Mouse (Mus musculus): ENCODE results near the gene Cops3. TPM values are rescaled to one million over a fixed set of nuclear protein-coding genes. Genes with fewer than 3 reads are reported as not detected.

The Cops3 gene
- polyA plus RNA-seq (2012; rRNA removed): 19.7 and 22.7 TPM in 2 replicates

DNA sequence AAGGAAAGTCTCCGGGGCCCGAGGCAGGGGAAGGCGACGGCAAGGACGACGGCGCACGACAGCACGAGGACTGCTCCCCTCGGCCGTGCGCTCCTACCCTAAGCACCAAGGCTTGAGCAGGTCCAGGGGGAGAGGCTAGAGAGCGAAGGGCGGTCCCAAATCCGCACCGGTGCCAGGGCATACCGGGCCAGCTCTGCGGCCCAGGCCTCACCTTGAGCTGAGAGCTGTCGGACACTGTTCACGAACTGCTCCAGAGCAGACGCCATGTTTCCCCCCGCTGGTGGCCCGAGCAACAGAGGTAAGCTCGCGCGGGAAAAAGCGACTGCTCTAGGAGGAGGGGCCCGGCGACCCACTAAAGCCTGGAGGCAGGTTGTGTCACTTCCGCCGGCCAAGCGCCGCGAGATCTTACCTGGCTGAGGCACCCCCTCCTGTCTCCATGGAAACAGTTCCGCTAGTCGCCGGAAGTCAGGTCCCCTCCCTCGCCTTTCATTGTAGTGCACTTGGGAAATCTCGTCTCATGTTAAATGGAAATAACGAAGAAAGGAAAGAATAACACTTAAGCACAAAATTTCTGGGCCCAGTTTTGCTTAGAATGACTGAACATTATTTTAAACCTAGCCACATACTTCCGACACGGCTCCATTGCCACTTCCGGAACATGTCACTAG lies at the start of gene Cops3:
Gene Cops3, minus strand, starts transcription at position 380 of the 668 bp plus-strand sequence.
- peaks cover 4% of the 10 kb centered on the region; the same call in 1 of the 2 replicates for H3K4me1 ChIP-seq (ENCODE audit: control insufficient read depth, insufficient read depth, low read length)
- no peaks in the 10 kb centered on the region for H3K36me3 ChIP-seq (ENCODE audit: control insufficient read depth, insufficient read depth, low read length)
- WGBS: under 1% methylated on average over 43 of the region's 43 CpGs
- H3K27ac ChIP-seq (ENCODE audit: insufficient read depth, low read depth, low read length): peak within 1 kb of the TSS; percentile 91
- H3K4me3 ChIP-seq (ENCODE audit: insufficient read depth, low read depth, low read length): peak within 1 kb of the TSS; percentile 90
- peak; percentile 99 for DNase-seq
- peak; percentile 30 for TF ChIP-seq POLR2A (IDR thresholded peaks at IDR 0.05; ENCODE audit: low read depth, low read length)
- TF ChIP-seq CTCF (conservative IDR thresholded peaks at IDR 0.05; ENCODE audit: insufficient read depth, insufficient read length, low read depth, low read length): no peak
- no peaks in the 10 kb centered on the region for H3K27me3 ChIP-seq (replicated peaks; ENCODE audit: control insufficient read depth, insufficient read depth, low read length)

DNA sequence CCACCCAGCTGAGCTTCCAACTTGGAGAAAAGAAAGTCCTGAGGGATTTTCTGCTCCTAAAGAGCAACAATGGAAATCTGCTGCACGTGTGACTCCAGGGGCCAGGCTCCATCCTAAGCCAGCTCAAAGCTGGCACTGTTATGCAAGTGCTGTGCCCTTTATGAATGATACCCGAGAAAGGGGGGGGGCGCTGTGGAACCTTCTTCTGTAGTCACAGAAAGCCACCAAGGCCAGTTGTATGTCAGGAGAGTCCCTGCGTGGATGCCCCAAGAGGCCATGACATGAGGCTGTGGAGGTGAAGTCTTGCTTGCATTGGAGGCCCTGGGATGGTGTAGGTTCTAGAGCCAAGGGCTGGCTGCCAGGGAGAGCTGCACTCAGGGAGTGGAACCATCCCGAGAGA lies 48.5 kb upstream of the Cops3 start:
- H3K36me3 ChIP-seq (ENCODE audit: control insufficient read depth, insufficient read depth, low read length): no peaks in the 10 kb centered on the region

DNA sequence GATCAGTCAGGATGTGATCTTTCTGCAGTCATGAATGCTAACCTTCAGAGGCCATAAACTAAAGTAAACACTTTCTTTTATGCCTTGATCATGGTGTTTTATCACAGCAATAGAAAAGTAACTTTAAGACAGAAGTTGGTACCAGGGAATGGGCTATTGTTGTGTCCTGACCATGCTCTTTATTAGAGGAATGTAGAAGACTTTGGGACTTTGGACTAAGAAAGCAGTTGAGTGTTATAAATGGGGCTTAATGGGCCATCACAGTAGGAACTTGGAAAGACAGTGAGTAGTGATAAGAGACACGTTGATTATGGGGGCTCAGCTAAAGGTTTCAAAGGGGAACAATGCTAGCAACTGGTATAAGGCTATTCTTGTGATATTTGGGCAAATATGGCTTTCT lies 47.3 kb upstream of the Cops3 start:
- Histone ChIP-seq H3K27ac (ENCODE audit: insufficient read depth, low read depth, low read length) (no peak overlapping the region), H3K4me1 (ENCODE audit: control insufficient read depth, insufficient read depth, low read length) (no peaks in the 10 kb centered on the region; the same call in 1 of the 2 replicates), H3K36me3 (ENCODE audit: control insufficient read depth, insufficient read depth, low read length) (no peaks in the 10 kb centered on the region), H3K27me3 (replicated peaks; ENCODE audit: control insufficient read depth, insufficient read depth, low read length) (no peaks in the 10 kb centered on the region), H3K4me3 (ENCODE audit: insufficient read depth, low read depth, low read length) (no peak overlapping the region)
- WGBS: 70% methylated on average over 1 of the region's 1 CpGs
- no peak for DNase-seq
- no peak for TF ChIP-seq POLR2A (IDR thresholded peaks at IDR 0.05; ENCODE audit: low read depth, low read length)
- TF ChIP-seq CTCF (conservative IDR thresholded peaks at IDR 0.05; ENCODE audit: insufficient read depth, insufficient read length, low read depth, low read length): no peak

More for the DNA sequence above, 48.5 kb upstream of the Cops3 start:
- no peak for DNase-seq
- Histone ChIP-seq H3K4me3 (ENCODE audit: insufficient read depth, low read depth, low read length) (no peak overlapping the region), H3K27ac (ENCODE audit: insufficient read depth, low read depth, low read length) (no peak overlapping the region), H3K4me1 (ENCODE audit: control insufficient read depth, insufficient read depth, low read length) (no peaks in the 10 kb centered on the region; the same call in 1 of the 2 replicates), H3K27me3 (replicated peaks; ENCODE audit: control insufficient read depth, insufficient read depth, low read length) (no peaks in the 10 kb centered on the region)
- TF ChIP-seq CTCF (conservative IDR thresholded peaks at IDR 0.05; ENCODE audit: insufficient read depth, insufficient read length, low read depth, low read length): no peak
- TF ChIP-seq POLR2A (IDR thresholded peaks at IDR 0.05; ENCODE audit: low read depth, low read length): no peak
- WGBS: 76% methylated on average over 5 of the region's 5 CpGs

DNA sequence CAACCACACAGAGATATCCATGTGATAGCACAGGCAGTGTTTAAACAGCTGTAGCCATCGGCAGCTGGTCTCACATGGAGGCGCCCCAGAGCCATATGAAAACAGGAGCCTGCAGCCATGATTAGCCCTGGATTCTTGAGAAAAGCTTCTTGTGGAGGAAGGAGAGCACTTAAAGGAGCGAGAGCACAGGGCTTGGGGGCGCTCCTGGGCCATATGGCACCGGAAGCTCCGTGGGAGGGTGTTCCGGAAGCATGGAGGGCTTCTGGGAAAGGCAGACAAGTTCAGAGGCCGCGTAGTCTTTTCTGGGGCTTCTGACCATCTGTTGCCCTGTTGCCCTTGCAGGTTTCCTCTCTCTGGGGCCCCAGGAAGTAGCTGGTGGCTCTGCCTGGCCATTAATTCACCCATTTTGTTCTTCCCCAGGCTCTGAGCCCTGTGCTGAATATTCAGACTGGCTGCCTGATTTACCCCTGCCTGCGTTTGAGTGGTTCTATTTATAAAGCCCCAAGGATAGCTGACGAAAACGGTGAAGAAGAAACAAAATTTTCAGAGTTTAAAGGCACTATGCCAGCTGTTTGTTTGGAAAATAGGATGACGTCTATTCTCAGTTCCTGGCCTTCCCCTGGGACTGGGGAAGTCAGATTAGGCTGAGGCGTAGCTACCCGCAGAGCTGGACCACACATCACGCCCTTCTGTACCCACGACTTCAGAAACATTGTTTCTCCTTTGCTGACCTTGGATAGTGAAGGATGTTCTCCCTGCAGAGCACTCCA lies 45.8 kb upstream of the Cops3 start:
- WGBS: 50% methylated on average over 17 of the region's 17 CpGs
- TF ChIP-seq POLR2A (IDR thresholded peaks at IDR 0.05; ENCODE audit: low read depth, low read length): no peak
- TF ChIP-seq CTCF (conservative IDR thresholded peaks at IDR 0.05; ENCODE audit: insufficient read depth, insufficient read length, low read depth, low read length): no peak
- Histone ChIP-seq H3K4me1 (ENCODE audit: control insufficient read depth, insufficient read depth, low read length) (no peaks in the 10 kb centered on the region; the same call in 1 of the 2 replicates), H3K27me3 (replicated peaks; ENCODE audit: control insufficient read depth, insufficient read depth, low read length) (no peaks in the 10 kb centered on the region), H3K27ac (ENCODE audit: insufficient read depth, low read depth, low read length) (peak overlapping the region; percentile 61), H3K4me3 (ENCODE audit: insufficient read depth, low read depth, low read length) (no peak overlapping the region), H3K36me3 (ENCODE audit: control insufficient read depth, insufficient read depth, low read length) (no peaks in the 10 kb centered on the region)
- DNase-seq: peak; percentile 46

DNA sequence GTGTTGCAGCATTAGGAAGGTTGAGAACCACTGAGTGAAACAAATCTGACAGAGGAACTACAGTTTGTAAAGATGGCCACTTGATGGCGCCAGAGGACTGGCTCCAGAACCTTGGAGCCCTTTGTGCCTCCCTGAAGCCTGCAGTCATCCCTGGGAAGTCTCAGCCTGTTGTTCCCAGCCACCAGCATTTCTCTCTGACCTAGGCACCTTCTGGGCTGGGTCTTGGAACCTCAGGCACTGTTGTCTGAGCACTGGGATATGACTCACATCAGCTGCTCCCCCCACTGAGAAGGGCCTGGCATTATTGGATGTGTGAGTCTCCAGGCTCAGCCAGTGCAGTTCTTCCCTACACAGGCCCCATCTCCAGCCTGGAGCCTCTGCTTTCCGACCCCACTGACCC lies 40.4 kb upstream of the Cops3 start:
- no peaks in the 10 kb centered on the region for H3K4me1 ChIP-seq (ENCODE audit: control insufficient read depth, insufficient read depth, low read length)
- H3K36me3 ChIP-seq (ENCODE audit: control insufficient read depth, insufficient read depth, low read length): no peaks in the 10 kb centered on the region
- H3K27me3 ChIP-seq (replicated peaks; ENCODE audit: control insufficient read depth, insufficient read depth, low read length): no peaks in the 10 kb centered on the region
- peak; percentile 76 for DNase-seq
- 21% methylated on average over 2 of the region's 2 CpGs for WGBS
- TF ChIP-seq POLR2A (IDR thresholded peaks at IDR 0.05; ENCODE audit: low read depth, low read length): no peak
- TF ChIP-seq CTCF (conservative IDR thresholded peaks at IDR 0.05; ENCODE audit: insufficient read depth, insufficient read length, low read depth, low read length): peak; percentile 93
- H3K4me3 ChIP-seq (ENCODE audit: insufficient read depth, low read depth, low read length): no peak overlapping the region
- H3K27ac ChIP-seq (ENCODE audit: insufficient read depth, low read depth, low read length): no peak overlapping the region

DNA sequence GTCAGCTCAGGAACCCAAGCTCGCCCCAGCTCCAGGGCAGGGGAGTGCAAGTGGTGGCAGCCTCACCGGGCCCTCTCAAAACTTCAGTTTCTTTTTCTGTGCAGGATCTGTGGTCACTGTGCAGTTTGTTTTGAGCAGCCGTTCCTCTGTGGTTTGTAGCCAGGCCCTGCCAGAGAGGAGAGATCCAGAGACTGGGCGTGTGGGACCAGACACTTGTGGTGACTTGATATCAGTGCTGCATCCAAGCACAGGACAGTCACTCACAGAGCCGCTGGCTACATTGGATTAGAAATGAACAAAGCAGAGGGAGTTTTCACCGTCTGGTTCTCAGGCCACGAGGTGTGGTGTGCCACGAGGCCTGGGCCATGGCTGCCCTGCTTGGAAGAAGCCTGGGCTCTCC lies 32.5 kb upstream of the Cops3 start:
- 89% methylated on average over 8 of the region's 8 CpGs for WGBS
- no peak overlapping the region for H3K4me3 ChIP-seq (ENCODE audit: insufficient read depth, low read depth, low read length)
- H3K4me1 ChIP-seq (ENCODE audit: control insufficient read depth, insufficient read depth, low read length): no peaks in the 10 kb centered on the region
- no peaks in the 10 kb centered on the region for H3K27me3 ChIP-seq (replicated peaks; ENCODE audit: control insufficient read depth, insufficient read depth, low read length)
- DNase-seq: no peak
- no peak overlapping the region for H3K27ac ChIP-seq (ENCODE audit: insufficient read depth, low read depth, low read length)
- TF ChIP-seq POLR2A (IDR thresholded peaks at IDR 0.05; ENCODE audit: low read depth, low read length): no peak
- TF ChIP-seq CTCF (conservative IDR thresholded peaks at IDR 0.05; ENCODE audit: insufficient read depth, insufficient read length, low read depth, low read length): no peak
- no peaks in the 10 kb centered on the region for H3K36me3 ChIP-seq (ENCODE audit: control insufficient read depth, insufficient read depth, low read length)

DNA sequence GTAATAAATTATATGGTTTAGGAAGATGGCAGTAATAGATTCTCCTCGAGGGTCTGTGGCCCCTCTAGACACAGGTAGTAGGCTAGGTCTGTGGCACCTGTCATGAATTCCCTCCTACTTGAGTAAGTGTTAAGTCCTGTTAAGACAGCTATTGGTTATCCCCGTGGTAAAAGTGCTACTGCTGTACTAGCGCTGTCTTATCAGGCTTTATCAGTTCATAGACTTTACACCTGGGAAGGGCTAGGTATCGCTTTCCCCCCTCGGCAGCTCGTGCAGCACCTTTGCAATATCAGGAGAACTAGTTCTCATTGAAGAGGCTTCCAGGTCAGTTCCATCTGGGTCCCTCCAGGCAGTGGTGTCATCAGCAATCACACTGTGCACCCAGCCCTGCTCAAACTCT lies 24.7 kb upstream of the Cops3 start:
- Histone ChIP-seq H3K27ac (ENCODE audit: insufficient read depth, low read depth, low read length) (no peak overlapping the region), H3K27me3 (replicated peaks; ENCODE audit: control insufficient read depth, insufficient read depth, low read length) (no peaks in the 10 kb centered on the region), H3K36me3 (ENCODE audit: control insufficient read depth, insufficient read depth, low read length) (no peaks in the 10 kb centered on the region), H3K4me3 (ENCODE audit: insufficient read depth, low read depth, low read length) (no peak overlapping the region), H3K4me1 (ENCODE audit: control insufficient read depth, insufficient read depth, low read length) (no peaks in the 10 kb centered on the region)
- 89% methylated on average over 6 of the region's 6 CpGs for WGBS
- TF ChIP-seq CTCF (conservative IDR thresholded peaks at IDR 0.05; ENCODE audit: insufficient read depth, insufficient read length, low read depth, low read length) (no peak), POLR2A (IDR thresholded peaks at IDR 0.05; ENCODE audit: low read depth, low read length) (no peak)
- DNase-seq: no peak

Data from kidney, adult 2 months (tissue).